Mouse (Mus musculus) T-cell, adult 2 months (primary cell): ENCODE measurements around the gene Plekhb2.

ENCODE experiments used
- DNase-seq: peaks from one replicate; pipeline ENCODE4 v3.0.0; 2022; ENCODE audit warnings: low spot score

Plekhb2 gene

GRCm38 (mm10) chr1:34849745-34850342 lies at the start of gene Plekhb2:
Gene Plekhb2 (plus strand): TSS chr1:34849976.
- DNase-seq = peak; percentile 84

GRCm38 (mm10) chr1:34801616-34802289 lies 48.0 kb upstream of the Plekhb2 start:
- DNase-seq = peak; percentile 81

- DNase-seq = peak; percentile 85
These were observed 47.5 kb upstream of the Plekhb2 start for GRCm38 (mm10) chr1:34802290-34802642.

- DNase-seq = no peak
These were observed 44.9 kb upstream of the Plekhb2 start for GRCm38 (mm10) chr1:34804863-34805262.

GRCm38 (mm10) chr1:34805931-34806520 lies 43.8 kb upstream of the Plekhb2 start:
- no peak for DNase-seq

- DNase-seq = no peak
These were observed 41.3 kb upstream of the Plekhb2 start for GRCm38 (mm10) chr1:34808445-34808844.

GRCm38 (mm10) chr1:34810293-34810692 lies 39.5 kb upstream of the Plekhb2 start:
- DNase-seq = no peak

- no peak for DNase-seq
These were observed 38.7 kb upstream of the Plekhb2 start for GRCm38 (mm10) chr1:34811035-34811434.

- no peak for DNase-seq
These were observed 38.2 kb upstream of the Plekhb2 start for GRCm38 (mm10) chr1:34811581-34811980.

- no peak for DNase-seq
These were observed 37.1 kb upstream of the Plekhb2 start for GRCm38 (mm10) chr1:34812407-34813247.

GRCm38 (mm10) chr1:34815843-34816242 lies 33.9 kb upstream of the Plekhb2 start:
- DNase-seq = no peak

- no peak for DNase-seq
These were observed 30.4 kb upstream of the Plekhb2 start for GRCm38 (mm10) chr1:34819225-34819910.

GRCm38 (mm10) chr1:34821411-34821810 lies 28.4 kb upstream of the Plekhb2 start:
- DNase-seq = no peak

GRCm38 (mm10) chr1:34822003-34822402 lies 27.8 kb upstream of the Plekhb2 start:
- no peak for DNase-seq

- DNase-seq = no peak
These were observed 27.0 kb upstream of the Plekhb2 start for GRCm38 (mm10) chr1:34822746-34823145.

GRCm38 (mm10) chr1:34823353-34823752 lies 26.4 kb upstream of the Plekhb2 start:
- no peak for DNase-seq

- DNase-seq = no peak
These were observed 25.6 kb upstream of the Plekhb2 start for GRCm38 (mm10) chr1:34824208-34824607.

- no peak for DNase-seq
These were observed 23.9 kb upstream of the Plekhb2 start for GRCm38 (mm10) chr1:34825909-34826308.

- no peak for DNase-seq
These were observed 21.9 kb upstream of the Plekhb2 start for GRCm38 (mm10) chr1:34827900-34828299.

- no peak for DNase-seq
These were observed 21.1 kb upstream of the Plekhb2 start for GRCm38 (mm10) chr1:34828528-34829294.

- DNase-seq = no peak
These were observed 18.8 kb upstream of the Plekhb2 start for GRCm38 (mm10) chr1:34830934-34831333.
